Mouse (Mus musculus) lung, embryonic 14.5 days (tissue): ENCODE results near the gene Fsd1. TPM values are rescaled to one million over a fixed set of nuclear protein-coding genes. Genes with fewer than 3 reads are reported as not detected.

Source experiments
- ATAC-seq: fragments of 200-750 bp; cut with Nextera tagmentation; 2 replicates; pipeline ENCODE4 v1.8.0; 2017; ENCODE audit warnings: mild to moderate bottlenecking, moderate TSS enrichment, moderate library complexity; ENCODE audit not compliant: insufficient read depth
- DNase-seq: peaks from one replicate; pipeline ENCODE4 v3.0.0-alpha.2; 2015
- H3K27ac ChIP-seq: fragments of 300-500 bp; sonication (generic); 2 replicates; pipeline ENCODE4 v1.5.1; 2014; ENCODE audit warnings: low read depth, mild to moderate bottlenecking, moderate library complexity
- H3K27me3 ChIP-seq: fragments of 300-500 bp; sonication (generic); 2 replicates; pipeline ENCODE4 v1.6.1; 2014; ENCODE audit warnings: low read length, control low read depth; ENCODE audit not compliant: insufficient read depth
- H3K36me3 ChIP-seq: fragments of 300-500 bp; sonication (generic); 2 replicates; pipeline ENCODE4 v1.6.1; 2014; ENCODE audit warnings: control low read depth; ENCODE audit not compliant: insufficient read depth
- H3K4me1 ChIP-seq: fragments of 300-500 bp; sonication (generic); 2 replicates; pipeline ENCODE4 v1.6.1; 2014; ENCODE audit warnings: antibody characterized with exemption, control low read depth; ENCODE audit not compliant: insufficient read depth
- H3K4me2 ChIP-seq: fragments of 300-500 bp; sonication (generic); 2 replicates; pipeline ENCODE4 v1.6.1; 2014; ENCODE audit warnings: mild to moderate bottlenecking
- H3K4me3 ChIP-seq: fragments of 300-500 bp; sonication (generic); 2 replicates; pipeline ENCODE4 v1.5.1; 2014; ENCODE audit warnings: low read depth, low read length
- H3K9ac ChIP-seq: fragments of 300-500 bp; sonication (generic); 2 replicates; pipeline ENCODE4 v1.6.1; 2014
- H3K9me3 ChIP-seq: fragments of 300-500 bp; sonication (generic); 2 replicates; pipeline ENCODE4 v1.6.1; 2016; ENCODE audit warnings: low read depth, low read length, control low read depth
- CTCF ChIP-seq: IDR thresholded peaks from 2 replicates; pipeline ENCODE4 v1.5.1; 2016; ENCODE audit warnings: antibody characterized with exemption, low read depth
- WGBS: fragments of 180-500 bp; shearing (Covaris S2); extraction: QIAGEN DNeasy Blood & Tissue Kit; methylation state at CpG from one replicate; pipeline ENCODE4 v1.1.7; 2014; 5-methylcytosine and 5-hydroxymethylcytosine counted together
- polyA plus RNA-seq: library from polyadenylated mRNA; unstranded; fragments of >200 nt; fragmentation: Nextera tagmentation; extraction: Ambion mirVana; gene quantifications from 2 replicates; pipeline ENCODE4 v1.2.1, GENCODE M21; 2014

The Fsd1 gene
- polyA plus RNA-seq, 1 experiment from 2014 or later = 11.5 TPM

DNA sequence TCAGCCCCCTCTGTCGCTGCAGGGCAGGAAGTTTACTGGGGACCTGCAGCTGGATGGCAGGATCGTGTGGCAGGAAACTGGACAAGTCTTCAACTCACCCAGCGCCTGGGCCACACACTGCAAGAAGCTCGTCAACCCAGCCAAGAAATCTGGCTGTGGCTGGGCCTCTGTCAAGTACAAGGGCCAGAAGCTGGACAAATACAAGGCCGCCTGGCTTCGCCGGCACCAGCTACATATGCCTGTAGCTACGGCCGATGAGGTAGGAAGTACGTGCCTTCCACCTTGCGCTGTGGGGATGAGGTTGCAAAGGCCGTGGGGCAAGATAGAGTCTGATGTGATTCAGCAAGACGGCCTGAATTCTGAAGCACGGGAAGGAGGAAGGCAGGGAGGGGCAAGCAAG, 23.9 kb downstream of the Fsd1 start:
- no peak overlapping the region for H3K27ac ChIP-seq
- 0 out of 2 replicates have a peak, but pooled peaks cover 4% of the 10 kb centered on the region for H3K27me3 ChIP-seq
- ATAC-seq (no peak), DNase-seq (peak; percentile 39)
- 59% methylated on average over 14 of the region's 14 CpGs for WGBS
- peak overlapping the region; percentile 68 for H3K9ac ChIP-seq
- H3K4me2 ChIP-seq = peak overlapping the region; percentile 100
- no peak for TF ChIP-seq CTCF
- 0 out of 2 replicates have a peak, but pooled peaks cover 13% of the 10 kb centered on the region for H3K4me1 ChIP-seq
- H3K9me3 ChIP-seq = no peaks in the 10 kb centered on the region
- peaks cover 33% of the 10 kb centered on the region for H3K36me3 ChIP-seq
- H3K4me3 ChIP-seq = peak overlapping the region; percentile 80

DNA sequence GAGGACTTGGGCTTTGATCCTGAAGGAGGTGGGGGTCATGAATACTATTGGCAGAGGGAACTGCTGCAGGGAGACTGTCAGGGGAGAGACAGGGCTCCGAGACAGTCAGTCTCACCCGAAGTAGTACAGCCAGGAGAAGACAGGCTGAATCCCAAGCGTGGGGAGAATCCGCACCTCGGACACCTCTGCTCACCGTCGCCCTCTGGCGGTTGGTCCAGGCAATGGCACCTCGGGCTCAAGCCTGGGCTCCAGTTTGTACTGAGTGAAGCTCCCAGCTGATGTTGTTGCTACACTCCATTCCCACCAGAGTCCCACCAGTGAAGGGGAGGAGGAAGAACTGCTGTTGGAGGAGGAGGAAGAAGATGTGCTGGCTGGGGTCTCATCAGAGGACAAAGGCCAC, 24.4 kb downstream of the Fsd1 start:
- 11% methylated on average over 9 of the region's 9 CpGs for WGBS
- Histone ChIP-seq H3K4me1 (0 out of 2 replicates have a peak, but pooled peaks cover 13% of the 10 kb centered on the region), H3K4me2 (peak overlapping the region; percentile 100), H3K27ac (no peak overlapping the region), H3K4me3 (peak overlapping the region; percentile 80; the same call in 1 of the 2 replicates), H3K27me3 (0 out of 2 replicates have a peak, but pooled peaks cover 2% of the 10 kb centered on the region), H3K9ac (peak overlapping the region; percentile 68; the same call in 1 of the 2 replicates), H3K36me3 (peaks cover 37% of the 10 kb centered on the region), H3K9me3 (no peaks in the 10 kb centered on the region)
- DNase-seq (peak; percentile 81), ATAC-seq (no peak)
- peak; percentile 98 for TF ChIP-seq CTCF

DNA sequence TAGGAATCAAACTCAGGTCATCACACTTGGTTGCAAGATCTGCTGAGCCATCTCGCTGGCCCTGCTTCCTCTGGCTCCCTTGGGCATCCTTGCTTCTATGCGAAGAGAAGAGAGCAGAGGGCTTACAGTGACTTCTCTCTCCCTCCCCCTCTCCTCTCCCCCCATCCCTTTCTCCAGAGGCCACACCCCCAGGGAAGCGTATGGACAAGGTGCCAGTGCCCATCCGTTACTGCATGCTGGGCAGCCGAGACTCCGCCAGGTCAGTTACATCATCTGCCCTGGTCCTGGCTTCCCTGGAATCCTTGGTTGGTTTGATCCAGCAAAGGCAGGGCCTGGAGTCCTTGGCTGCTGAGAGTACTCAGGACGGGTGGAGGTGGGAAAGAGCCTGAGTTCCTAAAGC, 25.1 kb downstream of the Fsd1 start:
- H3K27me3 ChIP-seq = no peaks in the 10 kb centered on the region
- ATAC-seq (no peak), DNase-seq (no peak)
- 0 out of 2 replicates have a peak, but pooled peaks cover 13% of the 10 kb centered on the region for H3K4me1 ChIP-seq
- no peaks in the 10 kb centered on the region for H3K9me3 ChIP-seq
- WGBS = 88% methylated on average over 7 of the region's 7 CpGs
- peaks cover 44% of the 10 kb centered on the region for H3K36me3 ChIP-seq
- no peak overlapping the region for H3K9ac ChIP-seq
- H3K27ac ChIP-seq = no peak overlapping the region
- H3K4me3 ChIP-seq = no peak overlapping the region
- TF ChIP-seq CTCF = no peak
- H3K4me2 ChIP-seq = no peak overlapping the region

DNA sequence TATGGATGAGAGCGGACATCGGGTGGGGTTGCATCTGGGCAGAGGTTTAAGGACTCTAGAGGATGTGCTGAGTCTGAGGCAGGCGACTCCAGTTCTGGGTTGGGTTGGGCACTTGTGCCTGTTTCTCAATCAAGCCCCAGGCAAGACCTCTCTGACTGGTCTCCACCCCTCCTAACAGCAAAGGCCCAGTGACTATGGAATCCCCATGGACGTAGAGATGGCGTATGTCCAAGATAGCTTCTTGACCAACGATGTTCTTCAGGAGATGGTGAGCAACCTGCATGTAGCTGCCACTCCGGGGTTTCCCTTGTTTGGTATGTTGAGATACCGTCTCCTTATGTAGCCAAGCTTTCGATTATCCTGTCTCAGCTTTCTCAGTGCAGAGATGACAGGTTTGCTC, 29.0 kb downstream of the Fsd1 start:
- Histone ChIP-seq H3K36me3 (peaks cover 83% of the 10 kb centered on the region), H3K4me3 (no peak overlapping the region), H3K4me2 (no peak overlapping the region), H3K9ac (no peak overlapping the region), H3K27me3 (no peaks in the 10 kb centered on the region), H3K9me3 (no peaks in the 10 kb centered on the region), H3K27ac (no peak overlapping the region), H3K4me1 (0 out of 2 replicates have a peak, but pooled peaks cover 3% of the 10 kb centered on the region)
- WGBS = 91% methylated on average over 9 of the region's 9 CpGs
- ATAC-seq = no peak
- no peak for DNase-seq
- TF ChIP-seq CTCF = no peak

DNA sequence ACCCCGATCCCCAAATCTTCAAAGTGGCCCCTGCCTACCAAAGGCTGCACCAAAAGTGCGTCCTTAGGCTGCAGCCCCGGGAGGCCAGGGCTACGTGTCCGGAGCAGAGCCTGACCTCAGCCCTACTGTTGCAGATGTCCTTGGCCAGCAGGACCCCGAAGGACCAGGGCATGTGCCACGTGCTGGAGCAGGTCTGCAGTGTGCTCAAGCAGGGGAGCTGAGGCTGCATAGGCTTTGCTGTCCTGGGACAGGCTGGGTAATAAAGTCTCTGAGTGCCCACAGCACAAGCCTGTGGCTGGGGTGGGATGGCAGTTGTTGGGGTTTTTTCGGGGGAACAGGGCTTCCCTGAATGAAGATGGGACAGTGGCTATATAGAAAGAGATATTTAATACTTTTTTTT, 30.1 kb downstream of the Fsd1 start:
- TF ChIP-seq CTCF = no peak
- Histone ChIP-seq H3K27ac (no peak overlapping the region), H3K27me3 (no peaks in the 10 kb centered on the region), H3K4me1 (no peaks in the 10 kb centered on the region), H3K9me3 (no peaks in the 10 kb centered on the region), H3K4me3 (no peak overlapping the region), H3K36me3 (peaks cover 84% of the 10 kb centered on the region), H3K4me2 (no peak overlapping the region), H3K9ac (no peak overlapping the region)
- no peak for DNase-seq
- ATAC-seq = no peak
- 87% methylated on average over 8 of the region's 8 CpGs for WGBS

DNA sequence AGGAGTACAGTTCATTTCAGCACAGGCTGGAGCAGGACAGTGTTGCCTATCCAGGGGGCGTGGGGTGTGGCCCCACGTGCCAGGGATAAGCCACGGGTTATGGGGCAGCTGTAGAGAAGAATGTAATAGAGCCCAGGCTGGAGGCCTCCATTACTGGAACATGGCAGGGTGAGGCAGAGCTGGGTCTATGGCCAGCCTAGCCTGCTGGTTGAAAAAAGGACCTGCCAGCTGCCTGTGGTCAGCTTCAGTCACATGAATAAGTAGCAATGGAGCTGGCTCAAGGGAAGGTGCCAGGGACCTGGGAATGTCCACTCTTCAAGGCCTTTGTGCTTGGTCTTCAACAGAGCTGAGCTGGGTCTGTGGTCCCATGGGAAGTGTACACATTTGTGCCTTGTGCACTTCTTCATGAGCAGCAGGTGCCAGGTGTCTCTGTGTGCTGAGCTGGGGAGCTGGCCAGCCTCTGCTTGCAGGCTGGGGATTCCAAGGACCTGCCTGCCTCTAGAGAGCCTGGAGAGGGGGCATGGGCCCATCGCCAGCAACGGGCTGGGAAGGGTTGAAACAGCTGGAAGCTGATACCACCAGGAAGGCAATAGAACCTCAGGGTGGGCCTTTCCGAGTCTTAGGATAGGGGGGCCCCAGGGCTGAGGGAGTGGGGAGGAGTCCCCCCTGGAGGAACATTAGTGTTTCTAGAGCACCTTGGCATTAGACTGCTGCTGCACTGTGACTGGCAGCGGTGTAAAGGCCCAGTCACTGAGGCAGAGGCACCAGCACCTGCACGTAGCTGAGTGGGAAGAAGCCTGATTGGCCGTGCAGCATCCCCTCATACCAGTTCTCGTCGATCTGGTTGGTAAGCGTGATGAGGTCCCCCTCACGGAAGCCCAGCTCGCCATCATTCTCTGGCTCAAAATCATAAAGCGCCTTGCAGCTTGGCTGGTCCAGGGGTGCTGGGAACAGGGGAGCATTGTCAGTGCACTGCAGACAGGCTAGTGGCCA, 30.8 kb downstream of the Fsd1 start:
- ATAC-seq = no peak
- H3K36me3 ChIP-seq = peaks cover 77% of the 10 kb centered on the region
- H3K27me3 ChIP-seq = no peaks in the 10 kb centered on the region

DNA sequence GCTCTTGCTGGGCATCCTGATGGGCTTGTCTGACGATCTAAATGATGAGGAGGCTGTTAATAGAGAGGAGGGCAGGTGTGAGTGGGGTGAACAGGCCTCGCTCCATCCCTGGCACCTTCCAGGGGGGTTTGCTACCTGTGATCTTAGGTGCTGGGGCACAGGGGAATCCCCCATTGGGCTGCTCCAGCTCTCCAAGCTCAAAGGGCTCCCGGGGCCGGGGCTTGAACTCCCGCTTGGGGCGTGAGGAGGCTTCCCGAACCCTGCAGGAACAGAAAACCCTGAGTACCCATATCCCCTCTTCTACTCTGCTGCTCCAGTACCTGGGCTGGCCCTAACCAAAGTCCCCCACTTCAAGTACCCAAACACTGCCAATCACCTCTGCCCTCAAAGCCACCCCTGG, 31.5 kb downstream of the Fsd1 start:
- H3K27me3 ChIP-seq = no peaks in the 10 kb centered on the region
- TF ChIP-seq CTCF = no peak
- peaks cover 78% of the 10 kb centered on the region for H3K36me3 ChIP-seq
- WGBS = 84% methylated on average over 7 of the region's 7 CpGs
- no peak overlapping the region for H3K27ac ChIP-seq
- H3K4me2 ChIP-seq = no peak overlapping the region
- H3K9me3 ChIP-seq = no peaks in the 10 kb centered on the region
- no peak for DNase-seq
- no peaks in the 10 kb centered on the region for H3K4me1 ChIP-seq
- no peak for ATAC-seq
- H3K4me3 ChIP-seq = no peak overlapping the region
- no peak overlapping the region for H3K9ac ChIP-seq

More for the DNA sequence above, 30.8 kb downstream of the Fsd1 start:
- no peak for DNase-seq
- Histone ChIP-seq H3K9ac (no peak overlapping the region), H3K9me3 (no peaks in the 10 kb centered on the region), H3K4me2 (no peak overlapping the region), H3K4me3 (no peak overlapping the region), H3K4me1 (no peaks in the 10 kb centered on the region), H3K27ac (no peak overlapping the region)
- no peak for TF ChIP-seq CTCF
- WGBS = 79% methylated on average over 15 of the region's 15 CpGs
